Mouse (Mus musculus) T-helper 2 cell (primary cell): ENCODE data around the gene Klhl21.

Experiments used
- in situ Hi-C: fragments of 300-600 bp; cut with MboI, MseI; formaldehyde crosslinking; loops from one replicate; pipeline ENCODE4 v1.15.1; 2025; ENCODE audit warnings: high pct_unique_total_duplicates

Klhl21 gene

DNA sequence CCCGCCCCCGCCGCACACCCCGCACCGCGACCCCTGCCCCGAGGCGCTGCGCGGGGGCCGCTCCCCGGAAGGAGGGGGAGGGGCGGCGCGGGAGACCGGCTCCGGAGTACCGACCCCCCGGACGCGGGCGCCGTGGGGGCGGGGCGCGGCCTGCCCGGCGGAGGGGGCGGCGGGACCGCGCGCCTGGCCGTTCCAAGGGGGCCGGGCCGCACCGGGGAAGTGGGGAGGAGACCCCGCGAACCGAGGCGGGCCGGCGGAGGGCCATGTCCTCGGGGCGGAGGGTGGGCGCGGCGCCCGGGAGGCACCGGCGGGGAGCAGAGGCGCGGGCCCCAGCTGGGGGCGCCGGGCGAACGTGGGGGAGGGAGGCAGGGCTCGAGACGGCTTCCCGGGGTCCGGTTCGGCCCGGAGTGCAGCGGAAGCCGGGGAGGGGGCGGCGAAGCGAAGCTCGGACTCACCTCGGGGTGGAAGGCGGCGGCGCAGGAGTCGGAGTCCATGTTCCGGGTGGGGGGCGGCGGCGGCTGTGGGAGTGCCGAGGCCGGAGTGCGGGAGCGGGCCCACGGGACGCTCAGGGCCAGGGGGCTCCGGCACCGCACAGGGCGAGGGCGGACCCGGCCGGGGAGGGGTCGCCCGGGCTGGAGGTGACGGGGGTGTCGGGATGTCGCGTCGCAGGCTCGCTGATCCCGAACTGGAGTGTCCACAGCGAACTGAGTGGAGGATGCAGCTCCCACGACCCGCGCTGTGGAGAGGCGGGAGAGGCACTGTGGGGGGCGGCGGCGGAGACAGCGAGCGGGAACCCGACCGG is 13.0 kb upstream of the Klhl21 start:
- in situ Hi-C loops, result no loop called here

GRCm38 (mm10) chr4:151996173-151996950 is 12.2 kb upstream of the Klhl21 start, which contains the start of gene Phf13:
TSS of gene Phf13 (minus strand) at chr4:151996258.
- in situ Hi-C loops, result no loop called here

- in situ Hi-C loops, result no loop called here
These were observed 11.7 kb upstream of the Klhl21 start for GRCm38 (mm10) chr4:151996951-151997222.

DNA sequence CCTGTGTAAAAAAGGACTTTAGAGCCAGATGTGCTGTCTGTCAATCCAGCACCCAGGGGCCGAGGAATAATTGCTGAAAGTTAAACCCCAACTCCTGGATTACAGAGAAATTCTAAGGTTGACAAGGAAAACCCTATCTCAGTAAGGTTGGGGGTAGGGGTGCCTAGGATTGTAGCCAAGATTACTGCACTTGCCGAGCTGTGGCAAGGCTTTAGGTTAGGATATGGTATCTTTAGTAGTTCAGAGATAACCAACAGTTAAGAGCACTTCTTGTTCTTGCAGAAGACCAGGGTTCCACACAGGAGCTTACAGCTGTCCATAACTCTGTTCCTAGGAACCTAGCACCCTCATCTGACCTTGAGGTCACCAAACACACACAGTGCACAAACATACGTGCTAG is 10.9 kb upstream of the Klhl21 start:
- in situ Hi-C loops, result no loop called here

DNA sequence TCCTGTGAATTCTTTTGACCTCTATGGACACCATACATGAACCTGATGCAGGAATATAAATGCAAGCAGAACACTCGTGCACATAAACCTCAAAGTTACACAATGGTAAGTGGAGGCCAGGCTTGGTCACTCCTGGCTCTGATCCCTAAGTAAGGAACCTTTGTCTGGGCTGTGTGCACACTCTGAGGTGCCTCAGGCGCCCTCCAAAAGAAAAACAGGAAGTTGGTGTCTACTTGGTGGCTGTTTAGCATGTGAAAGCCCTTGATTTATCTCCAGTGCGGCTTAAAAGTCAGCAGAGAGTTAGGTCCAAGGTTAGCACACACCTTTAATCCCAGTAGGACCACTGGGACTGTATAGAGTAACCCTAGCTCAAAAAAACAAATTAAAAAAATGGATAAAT is 9.1 kb upstream of the Klhl21 start:
- in situ Hi-C loops, result no loop called here

DNA sequence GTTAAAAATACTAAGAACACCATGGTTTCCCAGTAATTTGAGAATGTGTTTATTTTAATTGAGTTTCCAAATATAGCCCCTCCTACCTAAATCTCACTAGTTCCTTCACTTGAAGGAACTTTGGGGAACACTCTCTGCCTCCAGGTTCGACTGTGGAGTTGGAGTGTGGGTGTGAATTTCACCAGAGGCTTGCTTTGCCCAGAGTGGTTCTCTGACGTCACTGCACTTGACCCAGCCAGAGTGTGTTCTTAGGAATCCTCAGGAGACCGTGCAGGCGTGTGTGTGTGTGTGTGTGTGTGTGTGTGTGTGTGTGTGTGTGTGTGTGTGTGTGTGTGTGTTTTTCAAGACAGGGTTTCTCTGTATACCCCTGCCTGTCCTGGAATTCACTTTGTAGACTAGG is 7.7 kb upstream of the Klhl21 start:
- in situ Hi-C loops, result no loop called here

DNA sequence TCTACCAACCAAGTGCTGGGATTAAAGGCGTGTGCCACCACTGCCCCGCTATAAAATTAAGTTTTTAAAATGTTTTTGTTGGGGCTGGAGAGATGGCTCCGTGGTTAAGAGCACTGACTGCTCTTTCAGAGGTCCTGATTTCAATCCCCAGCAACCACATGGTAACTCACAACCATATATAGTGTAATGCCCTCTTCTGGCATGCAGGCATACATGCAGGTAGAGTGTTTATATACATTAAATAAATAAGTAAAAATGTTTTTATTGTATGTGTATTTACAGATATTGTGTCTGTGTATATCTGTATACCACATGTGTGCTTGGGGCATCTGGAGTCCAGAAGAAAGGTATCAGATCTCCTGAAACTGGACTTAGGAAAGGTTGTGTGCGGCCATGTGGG is 7.3 kb upstream of the Klhl21 start:
- in situ Hi-C loops, result no loop called here

DNA sequence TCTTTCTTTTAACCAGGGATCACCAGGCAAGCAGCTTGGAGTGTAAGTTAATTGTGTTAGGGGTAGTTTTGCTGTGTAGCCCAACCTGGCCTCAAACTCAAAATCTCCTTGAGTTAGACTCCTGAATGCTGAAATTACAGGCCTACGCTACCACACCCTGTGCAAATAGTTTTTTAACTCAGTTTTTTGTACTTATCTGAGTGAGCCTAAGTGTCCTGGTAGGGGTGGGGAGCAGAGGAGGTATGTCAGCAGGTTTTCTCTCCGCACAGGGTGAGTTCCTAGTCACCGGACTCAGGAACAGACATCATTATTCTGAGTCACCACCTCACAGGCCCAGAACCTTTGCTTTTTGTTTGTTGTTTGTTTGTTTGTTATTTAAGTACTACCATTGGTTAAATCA is 6.5 kb upstream of the Klhl21 start:
- in situ Hi-C loops, result no loop called here

- in situ Hi-C loops, result no loop called here
These were observed 2.5 kb upstream of the Klhl21 start for GRCm38 (mm10) chr4:152006137-152006536.

DNA sequence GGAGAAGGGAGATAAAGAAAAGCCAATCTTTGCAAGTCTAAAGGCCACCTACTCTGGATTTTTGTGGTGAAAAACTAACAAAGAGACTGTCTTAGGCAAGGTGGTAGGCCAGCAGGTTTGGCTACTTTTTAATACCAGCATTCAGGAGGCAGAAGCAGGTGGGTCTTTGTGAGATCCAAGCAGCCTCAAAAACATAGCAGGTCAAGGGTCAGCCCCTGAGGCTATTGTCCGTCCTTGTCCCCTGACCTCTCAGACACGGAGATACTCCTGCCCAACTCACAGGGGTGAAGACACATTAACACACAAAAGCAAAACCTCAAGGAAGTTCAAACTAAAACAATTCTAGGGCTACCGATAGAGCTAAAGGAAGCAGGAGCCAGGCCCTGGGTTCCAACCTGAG is 1.8 kb upstream of the Klhl21 start:
- in situ Hi-C loops, result no loop called here

- in situ Hi-C loops, result no loop called here
These were observed 989 bp upstream of the Klhl21 start for GRCm38 (mm10) chr4:152007481-152008147.

GRCm38 (mm10) chr4:152008148-152008500 is 479 bp upstream of the Klhl21 start:
- in situ Hi-C loops, result no loop called here

DNA sequence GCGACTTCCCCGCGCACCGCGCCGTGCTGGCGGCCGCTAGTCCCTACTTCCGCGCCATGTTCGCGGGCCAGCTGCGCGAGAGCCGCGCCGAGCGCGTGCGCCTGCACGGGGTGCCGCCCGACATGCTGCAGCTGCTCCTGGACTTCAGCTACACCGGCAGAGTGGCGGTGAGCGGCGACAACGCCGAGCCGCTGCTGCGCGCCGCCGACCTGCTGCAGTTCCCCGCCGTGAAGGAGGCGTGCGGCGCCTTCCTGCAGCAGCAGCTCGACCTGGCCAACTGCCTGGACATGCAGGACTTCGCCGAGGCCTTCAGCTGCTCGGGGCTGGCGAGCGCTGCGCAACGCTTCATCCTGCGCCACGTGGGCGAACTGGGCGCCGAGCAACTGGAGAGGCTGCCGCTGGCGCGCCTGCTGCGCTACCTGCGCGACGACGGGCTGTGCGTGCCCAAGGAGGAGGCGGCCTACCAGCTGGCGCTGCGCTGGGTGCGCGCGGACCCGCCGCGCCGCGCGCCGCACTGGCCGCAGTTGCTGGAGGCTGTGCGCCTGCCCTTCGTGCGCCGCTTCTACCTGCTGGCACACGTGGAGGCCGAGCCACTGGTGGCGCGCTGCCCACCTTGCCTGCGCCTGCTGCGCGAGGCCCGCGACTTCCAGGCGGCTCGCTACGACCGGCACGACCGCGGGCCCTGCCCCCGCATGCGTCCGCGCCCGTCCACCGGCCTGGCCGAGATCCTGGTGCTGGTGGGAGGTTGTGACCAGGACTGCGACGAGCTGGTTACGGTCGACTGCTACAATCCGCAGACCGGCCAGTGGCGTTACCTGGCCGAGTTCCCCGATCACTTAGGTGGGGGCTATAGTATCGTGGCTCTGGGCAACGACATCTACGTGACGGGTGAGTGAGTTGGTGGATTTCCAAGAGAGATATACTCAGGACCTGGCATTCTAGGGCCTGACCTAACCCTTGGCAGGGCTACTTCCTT is 761 bp downstream of the Klhl21 start:
- in situ Hi-C loops, result no loop called here

DNA sequence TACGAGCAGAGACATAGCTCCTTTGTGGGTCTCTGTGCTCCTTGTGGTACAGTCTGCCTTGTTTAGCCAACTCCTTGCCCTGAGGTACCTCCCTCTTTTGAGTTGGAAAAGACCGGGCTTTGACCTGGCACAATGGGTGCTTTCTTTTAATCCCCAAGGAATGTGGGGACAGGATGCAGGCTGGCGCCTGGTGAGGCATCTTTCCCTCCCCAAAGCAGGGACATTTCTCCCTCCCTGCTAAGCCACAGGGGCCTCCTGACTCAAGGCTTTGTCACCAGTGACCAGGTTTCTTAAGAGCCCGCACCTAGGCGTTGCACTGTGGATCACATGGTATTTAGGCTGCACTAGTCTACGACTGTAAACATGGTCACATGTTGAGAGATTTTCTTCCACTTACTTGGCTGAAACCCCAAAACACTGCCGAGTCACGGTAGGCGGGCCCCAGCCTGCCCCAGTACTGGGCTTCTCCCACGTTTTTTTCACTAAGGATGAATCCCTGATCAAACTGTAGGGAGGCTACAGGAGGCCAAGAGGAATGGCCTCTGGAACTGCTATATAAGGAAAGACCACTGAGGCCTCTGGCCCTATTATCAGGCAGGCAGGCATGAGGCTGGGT is 1.6 kb downstream of the Klhl21 start:
- in situ Hi-C loops, result no loop called here

DNA sequence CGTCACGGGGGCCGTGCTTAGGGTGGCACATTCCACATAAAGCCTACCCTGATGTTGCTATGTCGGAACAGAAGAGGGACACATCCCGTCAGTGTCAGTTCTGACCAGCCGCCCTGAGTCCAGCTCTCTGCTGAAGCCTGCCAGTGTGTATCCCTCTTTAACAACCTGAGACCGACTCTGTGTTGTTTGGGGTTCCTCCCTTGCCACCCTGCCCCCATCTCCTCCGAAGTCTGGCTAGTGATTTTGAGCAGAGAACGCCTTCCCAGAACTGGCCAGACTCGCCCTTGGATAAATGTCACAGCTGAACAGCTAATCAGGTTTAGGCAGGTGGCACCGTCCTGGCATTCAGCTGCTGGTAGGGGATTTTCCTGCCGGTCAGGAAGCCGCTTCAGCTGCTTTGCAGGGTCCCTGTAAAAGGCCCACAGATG is 2.1 kb downstream of the Klhl21 start:
- in situ Hi-C loops, result no loop called here

- in situ Hi-C loops, result no loop called here
These were observed 2.7 kb downstream of the Klhl21 start for GRCm38 (mm10) chr4:152011171-152011760.

DNA sequence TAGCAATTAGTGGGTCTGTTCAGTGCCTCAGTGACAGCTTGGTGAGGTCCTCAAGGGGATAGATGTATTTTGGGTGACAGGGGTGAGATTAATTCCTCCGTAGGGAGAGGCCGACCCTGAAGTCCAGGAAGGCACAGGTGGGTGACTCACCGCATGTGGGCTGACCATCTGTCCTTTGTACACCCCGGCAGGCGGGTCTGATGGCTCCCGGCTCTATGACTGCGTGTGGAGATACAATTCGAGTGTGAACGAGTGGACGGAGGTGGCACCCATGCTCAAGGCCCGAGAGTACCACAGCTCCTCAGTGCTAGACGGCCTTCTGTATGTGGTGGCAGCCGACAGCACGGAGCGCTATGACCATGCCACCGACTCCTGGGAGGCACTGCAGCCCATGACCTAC is 3.5 kb downstream of the Klhl21 start:
- in situ Hi-C loops, result no loop called here

DNA sequence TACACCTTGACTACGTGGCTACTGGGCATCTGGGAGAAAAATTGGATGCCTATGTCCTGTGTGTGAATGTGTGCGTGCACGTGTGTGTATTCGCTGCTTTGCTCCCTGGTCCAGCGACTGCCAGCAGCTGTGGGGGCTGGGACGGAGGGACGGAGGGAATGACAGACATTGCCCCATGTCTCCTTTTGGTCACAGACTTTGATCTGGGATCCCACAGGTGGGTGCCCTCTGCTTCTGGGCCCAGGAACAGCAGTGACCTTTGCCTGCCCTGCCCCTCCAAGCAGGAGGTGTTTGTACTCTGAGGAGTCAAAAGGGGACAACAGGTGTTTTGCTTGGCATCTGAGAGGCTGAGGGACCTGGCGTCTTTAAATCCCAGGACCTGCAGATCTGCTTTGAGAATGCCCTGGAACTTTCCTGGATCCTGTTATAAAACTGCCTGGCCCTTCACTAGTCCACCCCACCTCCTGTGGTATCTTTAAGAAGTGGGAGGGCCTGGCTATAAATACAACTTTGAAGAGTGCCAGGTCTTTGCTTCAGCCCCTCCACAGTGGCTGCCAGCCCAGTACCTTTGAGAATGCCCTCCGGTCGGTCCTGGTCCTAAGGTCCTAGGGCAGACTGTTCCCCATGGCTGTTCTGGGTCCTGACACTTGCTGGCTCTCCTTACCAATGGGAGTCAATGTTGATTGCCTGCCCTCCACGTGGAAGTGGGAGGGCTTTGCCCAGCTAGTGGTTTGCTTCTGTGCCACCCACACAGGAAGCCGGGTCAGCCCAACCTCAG is 4.6 kb downstream of the Klhl21 start:
- in situ Hi-C loops, result no loop called here

- in situ Hi-C loops, result no loop called here
These were observed 10.5 kb downstream of the Klhl21 start for GRCm38 (mm10) chr4:152019073-152019472.

DNA sequence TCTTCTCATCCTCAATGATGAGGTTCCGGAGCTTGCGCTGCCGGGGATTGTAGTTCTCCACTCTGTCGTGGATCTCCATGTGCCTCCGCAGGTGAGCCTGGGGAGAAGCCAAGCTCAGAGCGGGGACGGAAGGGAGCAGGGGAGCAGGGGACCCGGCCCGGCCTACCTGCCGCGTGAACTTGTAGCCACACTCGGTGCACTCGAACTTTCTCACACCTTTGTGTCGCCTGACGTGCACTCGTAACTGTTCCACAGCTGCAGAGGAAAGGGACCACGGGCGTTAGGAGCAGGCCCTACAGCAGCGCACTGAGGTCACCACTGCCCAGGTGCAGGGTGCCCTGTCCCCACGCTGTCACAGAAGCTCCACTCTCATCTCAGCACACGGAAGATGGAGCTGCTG is 11.4 kb downstream of the Klhl21 start:
- in situ Hi-C loops, result no loop called here
